Mouse (Mus musculus): ENCODE results near the gene Klc2.

Gene Klc2

GRCm38 (mm10) chr19:5072389-5073019, 45.9 kb downstream of the Klc2 start:
- no peak for DNase-seq (ENCODE audit: low read depth)

DNA sequence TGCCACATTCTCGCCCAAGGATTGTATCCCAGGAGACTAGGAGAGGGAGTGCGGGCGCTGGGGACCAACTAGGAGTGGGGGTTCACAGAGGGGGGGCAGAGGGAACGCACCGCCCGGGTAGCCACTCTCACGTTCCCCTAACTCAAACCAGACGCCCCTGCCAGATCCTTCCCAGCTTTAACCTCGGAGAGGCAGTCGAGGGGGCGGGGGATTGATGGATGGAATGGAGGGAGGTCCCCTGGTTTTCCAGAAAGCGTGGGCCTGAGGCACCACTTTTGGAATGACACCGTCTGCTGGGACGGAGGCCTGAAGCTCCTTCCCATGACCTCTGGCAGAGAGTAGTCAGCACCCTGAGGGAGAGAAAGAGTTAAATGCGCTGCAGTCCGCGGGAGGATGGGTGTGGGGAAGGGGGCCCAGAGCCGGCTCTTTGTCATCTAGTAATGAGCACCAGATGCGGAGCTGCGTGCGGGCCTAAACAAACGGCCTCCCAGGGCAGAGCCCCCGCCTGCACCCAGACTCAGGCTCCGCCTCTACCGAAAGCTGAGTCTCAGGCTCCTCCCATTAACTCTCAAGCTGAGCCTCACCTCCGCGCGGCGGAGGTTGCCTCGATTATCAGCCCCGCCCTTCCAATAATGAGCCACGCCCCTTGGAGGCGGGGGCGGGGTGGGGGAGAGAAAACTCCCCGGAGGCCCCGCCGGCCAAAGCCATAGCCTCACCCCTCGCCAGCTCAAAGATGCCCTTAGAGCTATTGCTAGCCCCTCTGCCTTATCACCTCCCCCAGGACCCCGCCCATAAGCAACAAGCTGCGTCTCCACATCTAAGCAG, 46.6 kb downstream of the Klc2 start:
- DNase-seq (ENCODE audit: low read depth), result peak; percentile 89

GRCm38 (mm10) chr19:5071077-5071476, 47.3 kb downstream of the Klc2 start:
- no peak for DNase-seq (ENCODE audit: low read depth)

GRCm38 (mm10) chr19:5069978-5070377, 48.4 kb downstream of the Klc2 start:
- no peak for DNase-seq (ENCODE audit: low read depth)

DNA sequence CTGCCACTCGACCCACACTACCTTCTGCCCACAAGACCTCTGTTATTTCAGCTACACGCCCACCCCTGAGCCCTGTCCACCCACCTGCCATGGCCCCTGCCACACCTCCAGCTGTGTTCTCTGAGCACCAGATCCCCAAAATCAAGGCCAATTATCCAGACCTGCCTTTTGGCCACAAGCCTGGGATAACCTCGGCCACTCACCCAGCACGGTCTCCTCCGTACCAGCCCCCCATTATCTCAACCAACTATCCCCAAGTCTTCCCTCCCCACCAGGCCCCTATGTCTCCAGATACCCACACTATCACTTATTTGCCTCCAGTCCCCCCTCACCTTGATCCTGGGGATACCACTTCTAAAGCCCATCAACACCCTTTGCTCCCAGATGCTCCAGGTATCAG, 48.9 kb downstream of the Klc2 start:
- no peak for DNase-seq (ENCODE audit: low read depth)

DNA sequence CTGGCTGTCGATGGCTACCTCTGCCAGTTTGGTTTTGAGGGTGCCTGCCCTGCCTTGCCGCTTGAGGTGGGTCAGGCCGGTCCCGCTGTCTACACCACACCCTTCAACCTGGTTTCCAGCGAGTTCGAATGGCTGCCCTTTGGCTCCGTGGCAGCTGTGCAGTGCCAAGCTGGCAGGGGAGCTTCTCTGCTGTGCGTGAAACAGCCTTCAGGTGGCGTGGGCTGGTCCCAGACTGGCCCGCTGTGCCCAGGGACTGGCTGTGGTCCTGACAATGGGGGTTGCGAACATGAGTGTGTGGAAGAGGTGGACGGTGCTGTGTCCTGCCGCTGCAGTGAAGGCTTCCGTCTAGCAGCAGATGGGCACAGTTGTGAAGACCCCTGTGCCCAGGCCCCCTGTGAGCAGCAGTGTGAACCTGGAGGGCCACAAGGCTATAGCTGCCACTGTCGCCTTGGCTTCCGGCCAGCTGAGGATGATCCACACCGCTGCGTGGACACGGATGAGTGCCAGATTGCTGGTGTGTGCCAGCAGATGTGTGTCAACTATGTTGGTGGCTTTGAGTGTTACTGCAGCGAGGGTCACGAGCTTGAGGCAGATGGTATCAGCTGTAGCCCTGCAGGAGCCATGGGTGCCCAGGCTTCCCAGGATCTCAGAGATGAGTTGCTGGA, 49.7 kb downstream of the Klc2 start:
- no peak for DNase-seq (ENCODE audit: low read depth)

DNA sequence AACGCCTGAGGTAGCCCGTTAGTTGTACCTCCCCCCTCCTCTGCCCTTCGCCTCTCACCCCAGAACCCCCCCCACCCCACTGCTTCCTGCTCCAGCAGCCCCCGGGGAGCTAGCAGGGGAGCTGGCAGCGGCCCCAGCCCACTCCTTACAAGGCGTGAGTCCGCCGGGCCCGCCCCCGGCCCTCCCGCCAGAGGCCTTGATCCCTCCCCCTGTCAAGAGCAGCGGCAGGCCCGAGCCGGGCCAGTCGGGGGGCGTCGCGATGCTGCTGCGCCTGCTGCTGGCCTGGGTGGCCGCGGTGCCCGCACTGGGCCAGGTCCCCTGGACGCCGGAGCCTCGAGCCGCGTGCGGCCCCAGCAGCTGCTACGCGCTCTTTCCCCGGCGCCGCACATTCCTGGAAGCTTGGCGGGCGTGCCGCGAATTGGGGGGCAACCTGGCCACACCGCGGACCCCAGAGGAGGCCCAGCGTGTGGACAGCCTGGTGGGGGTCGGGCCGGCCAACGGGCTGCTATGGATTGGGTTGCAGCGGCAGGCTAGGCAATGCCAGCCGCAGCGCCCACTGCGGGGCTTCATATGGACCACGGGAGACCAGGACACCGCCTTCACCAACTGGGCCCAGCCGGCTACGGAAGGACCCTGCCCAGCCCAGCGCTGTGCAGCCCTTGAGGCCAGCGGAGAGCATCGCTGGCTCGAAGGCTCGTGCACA, 50.3 kb downstream of the Klc2 start, which contains the start of gene Cd248:
TSS of gene Cd248 (plus strand) at position 212 of the 703 bp plus-strand sequence.
- peak; percentile 44 for DNase-seq (ENCODE audit: low read depth)

DNA sequence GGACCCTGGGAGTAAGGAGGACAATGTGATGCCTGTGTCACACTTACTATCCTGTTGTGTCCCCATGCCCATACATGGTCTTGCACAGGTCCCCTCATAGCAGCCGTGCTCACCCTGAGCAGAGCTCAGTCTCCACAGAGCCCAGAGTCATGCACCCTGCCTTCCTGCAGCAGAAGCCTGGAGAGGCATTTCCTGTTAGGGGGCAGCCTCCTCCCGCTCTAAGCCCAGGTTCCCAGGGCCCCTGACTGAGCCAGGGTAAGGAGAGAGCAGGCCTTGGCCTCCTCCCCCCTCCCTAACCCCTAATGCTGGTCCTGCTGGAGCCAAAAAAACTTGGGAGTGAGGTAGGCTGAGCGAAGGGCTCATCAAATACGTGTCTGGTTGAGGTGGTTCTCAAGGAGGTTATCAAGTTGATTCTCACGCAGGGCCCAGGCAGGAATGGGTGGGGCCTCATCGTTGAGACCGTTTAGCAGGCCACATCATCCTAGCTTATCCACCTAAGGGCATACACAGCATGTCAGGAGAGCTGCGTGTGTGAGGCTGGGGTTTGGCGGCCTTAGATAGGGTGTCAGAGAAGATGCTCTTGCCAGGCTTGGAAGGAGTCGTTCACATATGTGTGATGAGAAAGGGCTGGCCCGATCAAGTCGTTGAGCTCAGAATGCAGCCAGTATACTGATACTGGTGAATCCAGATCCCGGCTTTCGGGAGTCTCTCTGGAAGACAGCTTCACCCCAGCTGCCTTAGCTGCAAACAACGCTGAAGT, 51.1 kb downstream of the Klc2 start:
- DNase-seq (ENCODE audit: low read depth), result peak; percentile 39

DNA sequence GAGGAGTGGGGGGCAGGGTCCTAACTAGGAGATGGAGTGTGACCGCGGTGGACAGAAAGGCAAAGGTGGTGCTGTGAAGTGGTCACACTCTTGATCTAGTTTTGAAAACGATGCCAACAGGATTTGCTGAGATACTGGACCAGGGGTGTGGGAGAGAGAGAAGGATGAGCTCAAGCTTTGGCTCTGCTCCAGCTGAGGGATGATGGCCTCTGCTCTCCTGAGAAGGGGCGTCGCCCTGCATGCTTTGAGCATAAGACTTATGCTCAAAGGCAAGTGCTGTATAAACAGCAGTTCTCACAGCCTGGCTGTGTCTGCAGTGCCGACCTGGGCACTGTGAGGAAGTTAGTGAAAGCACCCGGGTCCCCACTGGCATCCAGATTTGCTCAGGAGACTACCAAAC, 53.3 kb downstream of the Klc2 start:
- DNase-seq (ENCODE audit: low read depth), result no peak

DNA sequence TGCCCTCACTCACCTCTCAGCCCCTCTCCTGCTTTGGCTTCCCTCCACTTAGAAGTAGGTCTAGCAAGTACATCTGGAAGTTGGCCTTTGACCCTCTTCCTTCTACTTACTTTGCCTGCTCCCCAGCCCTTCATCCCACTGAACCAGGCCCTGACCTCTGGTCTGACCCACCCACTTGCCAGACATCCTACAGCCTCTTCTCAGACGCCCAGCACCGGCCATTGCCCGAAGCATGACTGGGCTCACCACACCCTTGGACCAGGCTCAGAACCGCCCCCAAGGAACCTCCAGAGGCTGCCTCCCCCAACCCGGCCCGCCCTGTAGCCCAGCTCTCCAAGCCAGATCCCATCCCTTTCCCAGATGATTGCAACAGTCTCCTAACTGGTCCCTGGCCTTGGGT, 55.9 kb downstream of the Klc2 start:
- DNase-seq (ENCODE audit: low read depth), result no peak

GRCm38 (mm10) chr19:5062041-5062440, 56.3 kb downstream of the Klc2 start:
- no peak for DNase-seq (ENCODE audit: low read depth)

- DNase-seq (ENCODE audit: low read depth), result no peak
Measured at GRCm38 (mm10) chr19:5060365-5061330, 57.7 kb downstream of the Klc2 start.

- no peak for DNase-seq (ENCODE audit: low read depth)
Measured at GRCm38 (mm10) chr19:5058801-5059771, 59.3 kb downstream of the Klc2 start.

- DNase-seq (ENCODE audit: low read depth), result no peak
Measured at GRCm38 (mm10) chr19:5057876-5058775, 60.2 kb downstream of the Klc2 start.

Measured in induced T-regulatory cell, adult 2 months (primary cell).